Mouse (Mus musculus) NIH3T3 (cell line): ENCODE data around the gene Zfp184.
A peak's percentile ranks its signal among the peaks of the same experiment; 100 is the strongest.

Experiments used
- DNase-seq: peaks from one replicate; pipeline ENCODE4 v3.0.0-alpha.2; 2012; ENCODE audit warnings: low read depth

Zfp184 gene

DNA sequence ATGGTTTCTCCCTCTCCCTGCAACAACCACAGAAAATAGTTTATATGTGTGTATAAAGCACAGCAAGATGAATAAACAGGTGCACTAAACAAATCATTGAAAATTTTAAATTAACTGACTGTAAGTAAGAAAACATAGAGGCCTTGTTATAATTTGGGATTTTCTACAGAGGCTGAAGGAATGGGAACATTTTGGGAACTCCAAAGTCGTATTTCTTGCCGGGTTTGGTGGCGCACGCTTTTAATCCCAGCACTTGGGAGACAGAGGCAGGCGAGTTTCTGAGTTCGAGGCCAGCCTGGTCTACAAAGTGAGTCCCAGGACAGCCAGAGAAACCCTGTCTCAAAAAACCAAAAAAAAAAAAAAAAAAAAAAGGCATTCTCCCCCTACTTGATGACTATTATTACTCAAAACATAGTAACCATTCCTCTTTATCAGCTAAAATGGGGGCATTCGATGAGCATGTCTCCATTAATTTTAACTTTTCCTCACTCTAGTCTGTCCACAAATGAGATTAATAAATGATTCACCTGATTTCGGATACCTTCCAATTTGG, 24.1 kb upstream of the Zfp184 start:
- DNase-seq, result no peak

DNA sequence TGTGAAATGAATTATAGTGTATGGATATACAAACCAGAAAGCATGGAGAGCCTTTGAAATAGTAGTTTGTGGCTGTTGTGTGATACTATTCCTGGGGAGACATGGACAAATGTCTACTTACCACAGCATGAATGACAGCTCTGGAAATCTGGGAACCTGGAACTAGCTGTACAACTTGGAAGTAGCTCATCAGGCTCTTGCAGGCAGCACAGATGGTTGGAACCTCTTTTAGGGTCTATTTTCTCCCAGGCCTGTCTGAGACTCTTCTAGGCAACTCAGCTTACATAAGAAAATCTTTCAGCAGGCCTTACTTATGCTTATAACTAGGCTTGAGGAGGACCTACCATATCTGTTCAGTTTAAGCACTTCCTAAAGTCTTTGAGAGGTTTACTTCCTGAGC, 21.5 kb upstream of the Zfp184 start:
- DNase-seq, result no peak

DNA sequence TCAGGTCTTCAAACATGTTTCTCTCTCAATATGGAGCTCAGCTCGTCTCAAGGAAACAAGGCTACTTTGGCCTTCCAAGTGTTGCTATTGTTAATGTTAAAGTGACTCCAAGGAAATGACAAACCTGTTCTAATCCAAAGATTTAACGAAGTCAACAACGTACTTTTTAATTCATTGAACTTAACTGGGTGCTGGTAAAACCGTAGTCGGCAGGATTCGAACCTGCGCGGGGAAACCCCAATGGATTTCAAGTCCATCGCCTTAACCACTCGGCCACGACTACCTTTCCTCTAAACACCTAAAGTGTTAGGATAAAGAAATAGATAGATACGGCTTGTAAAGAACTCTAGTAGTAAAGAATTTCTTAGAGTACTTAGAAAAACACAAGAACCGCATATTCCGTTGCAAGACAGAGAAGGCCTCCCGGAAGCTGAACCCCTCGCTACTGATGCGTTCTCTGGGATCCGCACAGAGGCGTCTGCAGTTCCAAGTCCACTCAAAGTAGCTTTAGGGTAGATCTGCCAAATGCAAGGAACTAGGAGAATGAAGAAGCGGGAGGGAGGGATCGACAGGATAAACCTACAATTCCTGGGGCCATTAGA, 20.1 kb upstream of the Zfp184 start:
- no peak for DNase-seq

DNA sequence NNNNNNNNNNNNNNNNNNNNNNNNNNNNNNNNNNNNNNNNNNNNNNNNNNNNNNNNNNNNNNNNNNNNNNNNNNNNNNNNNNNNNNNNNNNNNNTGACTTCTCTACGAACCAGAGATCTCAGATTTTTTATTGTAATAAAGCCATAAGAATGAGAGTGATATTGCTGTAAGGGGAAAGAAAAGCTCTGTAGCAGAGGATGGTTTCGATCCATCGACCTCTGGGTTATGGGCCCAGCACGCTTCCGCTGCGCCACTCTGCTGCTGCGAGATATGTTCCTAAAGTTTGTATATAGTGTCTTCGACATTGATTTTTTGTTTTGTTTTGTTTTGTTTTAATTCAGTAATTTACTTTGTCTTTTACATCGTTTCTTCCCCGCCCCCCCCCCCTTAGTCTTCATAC, 13.9 kb upstream of the Zfp184 start:
- DNase-seq, result no peak

DNA sequence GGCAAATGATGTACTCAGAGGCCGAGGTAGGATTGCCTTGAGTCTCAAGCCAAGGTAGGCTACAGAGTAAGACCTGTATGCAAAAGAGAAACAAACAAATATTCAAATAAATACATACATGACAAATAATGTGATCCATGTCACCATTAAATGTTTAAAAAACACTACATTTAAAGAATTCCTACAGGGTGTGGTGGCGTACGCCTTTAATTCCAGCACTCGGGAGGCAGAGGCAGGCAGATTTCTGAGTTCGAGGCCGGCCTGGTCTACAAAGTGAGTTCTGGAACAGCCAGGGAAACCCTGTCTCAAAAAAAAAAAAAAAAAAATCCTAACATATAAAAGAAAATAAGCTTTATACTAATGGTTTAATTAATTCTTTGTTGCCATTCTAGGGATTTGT, 13.2 kb upstream of the Zfp184 start:
- no peak for DNase-seq

DNA sequence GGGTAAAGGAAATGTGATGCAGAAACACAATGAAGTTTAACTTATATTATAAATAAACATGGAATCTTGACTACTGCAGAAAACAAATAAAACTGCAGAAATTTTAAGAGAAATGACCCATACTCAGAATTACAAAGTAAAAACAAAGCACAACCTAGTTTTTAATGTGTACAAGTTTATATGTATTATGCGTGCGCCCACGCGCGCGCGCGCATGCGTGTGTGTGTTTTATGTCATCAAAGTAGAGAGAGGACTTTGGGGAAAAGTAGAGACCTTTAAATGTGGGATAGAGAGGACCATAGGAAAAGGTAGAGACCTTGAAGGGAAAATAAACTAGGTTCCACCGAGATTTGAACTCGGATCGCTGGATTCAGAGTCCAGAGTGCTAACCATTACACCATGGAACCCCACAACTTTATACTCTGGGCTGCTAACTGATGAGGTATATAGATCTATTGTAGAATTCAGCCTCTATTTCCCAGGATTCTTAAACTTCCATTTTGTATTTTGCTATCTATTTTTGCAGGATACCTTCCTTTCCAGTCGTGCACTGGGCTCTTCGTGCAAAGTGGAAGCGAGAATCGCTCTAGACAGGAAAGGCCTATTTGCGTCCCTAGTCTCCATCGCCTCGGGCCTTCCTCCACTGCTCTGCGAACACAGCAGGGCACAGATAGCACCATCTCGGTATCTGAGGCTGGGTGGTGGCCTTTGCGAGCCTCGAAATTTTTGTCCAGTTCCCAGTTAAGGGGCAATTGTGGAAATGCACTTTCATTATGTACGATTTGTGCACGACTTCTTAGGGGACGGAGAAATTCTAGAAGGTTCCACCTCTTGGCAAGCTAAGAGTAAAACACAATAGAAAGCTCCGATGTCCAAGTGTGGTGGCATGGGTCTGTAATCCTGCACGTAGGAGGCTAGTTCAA, 11.0 kb upstream of the Zfp184 start:
- DNase-seq, result peak; percentile 34

DNA sequence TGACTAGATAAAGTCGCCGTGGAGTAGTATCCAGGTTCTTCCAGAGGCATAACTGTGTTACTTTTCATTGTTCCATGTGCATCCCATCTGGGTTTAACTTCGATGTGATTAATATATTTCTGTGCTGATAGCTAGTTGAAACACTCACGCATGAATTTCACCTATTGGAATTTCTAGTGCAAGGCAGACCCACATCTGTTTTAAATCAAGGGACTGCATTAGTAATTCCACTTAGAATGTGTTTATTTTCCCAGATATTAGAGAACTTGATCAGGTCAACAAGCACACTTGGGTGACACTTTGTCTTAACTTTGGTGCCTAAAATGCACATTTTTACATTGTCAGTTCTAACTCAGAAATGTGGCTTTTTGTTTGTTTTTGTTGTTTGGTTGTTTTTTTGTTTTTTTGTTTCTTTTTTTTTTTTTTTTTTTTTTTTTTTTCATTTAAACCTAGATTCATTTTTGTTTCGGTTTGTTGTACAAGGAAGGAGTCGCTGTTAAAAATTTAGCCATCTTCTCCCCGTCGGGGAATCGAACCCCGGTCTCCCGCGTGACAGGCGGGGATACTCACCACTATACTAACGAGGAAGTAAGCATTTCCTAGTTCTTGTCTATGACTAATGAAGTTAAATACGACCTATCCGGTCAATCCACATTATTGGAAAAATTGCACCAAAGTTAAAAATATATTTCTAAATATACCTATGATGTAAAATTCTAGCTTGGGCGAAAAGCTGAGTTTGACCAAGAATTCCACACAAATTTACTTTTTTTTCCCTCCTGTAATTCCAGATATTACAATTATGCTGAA, 9.7 kb upstream of the Zfp184 start:
- DNase-seq, result peak; percentile 81

DNA sequence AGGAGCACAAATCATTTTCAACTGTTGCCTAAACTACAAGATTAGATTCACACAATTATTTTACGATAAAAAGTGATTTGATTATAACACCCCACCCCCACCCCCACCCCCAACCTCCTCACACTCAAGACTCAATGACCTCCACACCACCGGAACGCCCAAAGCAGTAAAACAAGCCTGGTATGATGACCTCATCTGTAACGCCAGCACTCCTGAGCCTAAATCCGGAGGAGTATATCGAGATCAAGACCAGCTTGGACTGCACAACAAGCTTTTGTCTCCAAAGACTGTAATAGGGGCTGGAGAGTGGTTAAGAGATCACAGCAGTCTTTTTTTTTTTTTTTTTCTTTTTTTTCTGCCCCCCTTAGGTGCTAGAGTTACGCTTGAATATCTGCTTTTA, 9.1 kb upstream of the Zfp184 start:
- DNase-seq, result peak; percentile 48

DNA sequence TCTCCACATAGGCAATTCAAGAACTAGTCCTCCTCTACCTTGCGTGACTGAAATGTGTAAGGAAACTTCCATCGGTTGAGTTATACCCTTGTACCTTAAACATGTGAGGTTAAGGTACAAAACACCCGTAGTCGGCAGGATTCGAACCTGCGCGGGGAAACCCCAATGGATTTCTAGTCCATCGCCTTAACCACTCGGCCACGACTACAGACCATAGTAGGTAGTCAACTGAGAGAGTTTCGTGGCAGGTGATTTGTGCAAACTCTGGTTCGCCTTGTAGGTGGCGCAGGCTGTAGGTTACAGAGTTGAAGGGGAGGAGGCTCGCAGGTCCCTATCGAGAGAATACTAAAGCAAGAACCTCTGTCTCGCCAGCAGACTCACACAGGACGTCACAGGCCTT, 7.9 kb upstream of the Zfp184 start:
- peak; percentile 8 for DNase-seq

DNA sequence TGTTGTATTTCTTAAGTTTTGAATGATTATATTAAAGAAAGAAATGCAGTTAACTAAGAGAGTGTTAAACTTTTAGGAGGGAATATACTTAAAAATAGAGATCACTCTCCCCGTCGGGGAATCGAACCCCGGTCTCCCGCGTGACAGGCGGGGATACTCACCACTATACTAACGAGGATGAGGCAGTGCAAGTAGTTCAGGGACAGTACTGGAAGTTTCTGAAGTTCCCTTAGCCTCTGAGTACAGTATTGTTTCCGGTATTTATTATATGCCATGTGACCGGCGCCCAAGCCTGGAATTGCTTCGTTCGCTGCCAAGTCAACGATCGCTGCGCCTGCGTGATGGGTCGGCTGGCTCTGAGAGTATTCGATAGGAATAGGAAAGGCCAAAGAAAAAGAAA, 4.7 kb upstream of the Zfp184 start:
- peak; percentile 96 for DNase-seq

DNA sequence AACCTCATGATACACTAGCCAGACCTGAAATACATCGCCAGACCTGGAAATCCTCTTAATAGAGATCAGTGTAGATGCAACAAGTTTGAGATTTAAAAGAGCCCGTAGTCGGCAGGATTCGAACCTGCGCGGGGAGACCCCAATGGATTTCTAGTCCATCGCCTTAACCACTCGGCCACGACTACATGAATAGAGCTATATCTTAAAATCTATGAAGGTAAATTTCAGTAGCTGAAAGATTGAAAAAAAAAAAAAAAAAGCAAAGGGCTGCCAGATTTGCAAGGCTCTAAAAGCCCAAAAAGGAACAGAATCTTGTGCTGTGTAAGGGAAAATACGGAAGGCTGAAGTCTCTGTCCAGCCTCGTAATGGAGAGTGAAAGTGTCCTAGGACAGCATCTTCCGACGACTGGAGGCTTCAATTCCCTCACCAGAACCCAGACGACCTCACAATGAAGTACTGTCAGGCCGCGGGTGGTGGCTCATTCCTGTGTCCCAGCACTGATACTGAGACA, 4.0 kb upstream of the Zfp184 start:
- peak; percentile 83 for DNase-seq

DNA sequence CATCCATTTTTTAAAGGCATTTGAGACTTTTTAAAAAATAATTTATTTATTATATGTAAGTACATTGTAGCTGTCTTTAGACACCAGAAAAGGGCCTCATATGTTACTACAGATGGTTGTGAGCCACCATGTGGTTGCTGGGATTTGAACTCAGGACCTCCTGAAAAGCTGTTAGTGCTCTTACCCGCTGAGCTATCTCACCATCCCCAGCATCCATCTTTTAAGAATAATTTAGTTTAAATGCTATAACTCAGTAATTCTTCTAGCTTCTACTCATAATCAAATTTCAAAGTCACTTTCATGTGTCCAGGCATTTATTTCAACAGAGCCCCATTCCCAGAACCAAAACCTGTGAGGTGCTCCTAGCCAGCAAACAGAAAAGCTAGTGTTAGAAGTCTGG, 1.2 kb upstream of the Zfp184 start:
- no peak for DNase-seq

DNA sequence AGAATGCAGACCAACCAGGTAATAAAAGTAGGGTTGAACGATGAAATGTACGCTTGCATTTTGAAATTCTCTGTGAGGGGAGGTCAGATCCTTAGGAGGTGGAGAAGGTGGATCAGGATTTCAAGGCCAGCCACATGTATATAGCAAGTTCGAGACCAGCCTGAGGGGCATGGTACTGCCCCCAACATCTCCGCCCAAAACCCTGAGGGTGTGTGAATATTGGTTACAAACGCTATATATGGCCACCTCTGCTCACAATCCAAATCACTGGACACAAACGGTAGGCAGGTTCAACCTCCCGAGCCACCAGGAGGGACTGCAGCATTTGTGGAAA, 335 bp upstream of the Zfp184 start:
- no peak for DNase-seq

DNA sequence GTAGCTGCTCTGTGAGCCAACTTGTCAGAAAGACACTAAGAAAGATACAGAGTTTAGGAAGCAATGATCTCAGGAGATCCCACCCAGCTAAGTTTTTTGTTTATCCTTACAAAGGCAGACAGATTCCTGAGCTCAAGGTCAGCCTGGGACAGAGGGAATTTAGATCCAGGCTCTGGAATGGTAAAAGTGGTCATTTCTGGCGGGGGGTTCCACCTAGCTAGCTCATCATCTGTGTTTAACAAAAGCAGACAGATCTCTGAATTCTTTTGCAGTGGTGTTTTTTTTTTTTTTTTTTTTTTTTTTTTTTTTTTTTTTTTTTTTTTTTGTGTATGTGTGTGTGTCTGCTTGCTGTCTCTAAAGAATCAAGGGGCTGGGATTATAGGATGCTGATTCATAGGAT, 24.4 kb downstream of the Zfp184 start:
- DNase-seq, result no peak

DNA sequence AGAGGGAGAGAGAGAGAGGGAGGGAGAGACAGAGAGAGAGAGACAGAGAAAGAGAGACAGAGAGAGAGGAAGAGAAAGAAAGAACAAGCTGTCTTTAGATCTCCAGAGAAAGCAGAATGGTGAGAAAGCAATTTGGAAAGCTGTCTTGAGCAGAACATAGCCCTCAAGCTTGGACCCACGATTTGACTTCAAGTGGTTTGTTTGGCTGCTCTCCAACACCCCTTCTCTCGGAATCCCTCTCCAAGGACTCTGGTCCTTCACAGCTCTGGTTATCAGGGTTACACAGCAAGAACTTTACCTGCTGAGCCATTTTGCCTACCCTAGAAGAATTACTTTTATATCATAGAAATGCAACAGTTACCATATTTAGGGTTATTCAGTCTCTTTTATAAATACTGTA, 24.9 kb downstream of the Zfp184 start:
- no peak for DNase-seq

DNA sequence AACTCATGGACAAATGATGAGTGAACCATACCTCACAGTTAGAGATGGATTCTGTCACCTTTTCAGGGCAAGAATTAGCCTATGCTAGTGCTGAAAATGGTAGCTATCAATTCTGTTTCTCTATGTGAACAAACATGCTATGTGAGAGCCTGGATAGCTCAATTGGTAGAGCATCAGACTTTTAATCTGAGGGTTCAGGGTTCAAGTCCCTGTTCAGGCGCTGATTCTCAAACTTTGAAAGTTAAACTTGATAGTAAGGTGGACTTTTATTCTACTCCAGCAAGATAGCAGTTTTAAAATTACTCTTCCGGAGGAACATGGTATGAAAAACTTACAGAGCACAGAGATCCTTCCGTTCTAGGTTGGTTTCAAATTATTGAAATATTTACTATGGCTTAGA, 26.7 kb downstream of the Zfp184 start:
- peak; percentile 21 for DNase-seq

DNA sequence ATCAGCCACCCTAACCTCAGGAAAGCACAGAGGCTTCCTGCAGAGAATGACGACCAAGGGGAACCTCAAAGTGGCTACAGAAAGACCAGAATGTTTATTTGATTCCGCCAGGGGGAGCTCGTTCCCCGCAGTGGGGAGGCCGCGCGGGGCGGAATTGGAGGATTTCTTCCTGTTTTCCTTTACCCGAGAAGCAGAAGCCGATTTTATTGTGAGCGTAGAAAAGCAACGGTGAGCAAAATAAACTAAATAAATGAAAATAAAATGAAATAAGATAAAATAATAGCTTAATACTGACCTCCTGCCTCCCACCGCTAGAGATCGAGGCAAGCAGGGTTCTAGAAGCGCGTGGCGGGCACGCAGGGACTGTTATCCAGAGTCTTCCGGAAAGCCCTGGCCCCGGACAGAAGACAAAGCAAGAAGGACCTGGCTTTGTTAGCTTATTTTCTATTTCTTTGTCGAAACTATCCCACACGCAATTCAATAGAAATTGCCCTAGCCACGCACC, 29.4 kb downstream of the Zfp184 start:
- DNase-seq, result peak; percentile 95

DNA sequence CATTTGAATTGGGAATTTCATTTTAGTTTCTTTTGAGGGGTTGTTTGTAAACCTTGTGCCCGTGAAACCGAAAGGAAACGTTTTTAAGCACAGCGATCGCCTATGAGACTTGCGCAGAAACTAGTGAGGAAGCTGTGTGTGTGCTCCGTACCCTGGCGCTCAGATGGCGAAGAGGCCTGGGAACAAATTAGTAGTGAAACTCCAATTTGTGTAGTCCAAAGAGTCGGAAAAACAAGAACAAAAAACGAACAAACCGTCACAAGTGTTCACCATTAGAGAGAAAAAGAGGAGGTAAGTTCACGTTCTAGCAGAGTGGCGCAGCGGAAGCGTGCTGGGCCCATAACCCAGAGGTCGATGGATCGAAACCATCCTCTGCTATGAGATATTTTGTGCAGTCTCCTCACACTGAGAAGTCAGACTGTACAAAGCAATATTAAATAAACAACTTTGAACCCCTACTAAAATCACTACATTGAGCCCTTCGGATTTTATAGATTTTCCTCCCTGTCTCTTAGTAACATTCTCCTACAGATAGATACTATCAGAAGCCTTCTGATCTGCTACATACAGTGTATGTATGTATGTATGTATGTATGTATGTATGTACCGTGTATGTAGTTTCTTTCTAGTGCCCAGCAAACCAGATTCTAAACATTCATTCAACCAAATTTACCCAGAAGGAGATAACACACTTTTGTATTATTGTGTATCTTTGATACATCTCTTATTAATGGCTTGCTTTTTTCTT, 30.0 kb downstream of the Zfp184 start:
- peak; percentile 84 for DNase-seq

DNA sequence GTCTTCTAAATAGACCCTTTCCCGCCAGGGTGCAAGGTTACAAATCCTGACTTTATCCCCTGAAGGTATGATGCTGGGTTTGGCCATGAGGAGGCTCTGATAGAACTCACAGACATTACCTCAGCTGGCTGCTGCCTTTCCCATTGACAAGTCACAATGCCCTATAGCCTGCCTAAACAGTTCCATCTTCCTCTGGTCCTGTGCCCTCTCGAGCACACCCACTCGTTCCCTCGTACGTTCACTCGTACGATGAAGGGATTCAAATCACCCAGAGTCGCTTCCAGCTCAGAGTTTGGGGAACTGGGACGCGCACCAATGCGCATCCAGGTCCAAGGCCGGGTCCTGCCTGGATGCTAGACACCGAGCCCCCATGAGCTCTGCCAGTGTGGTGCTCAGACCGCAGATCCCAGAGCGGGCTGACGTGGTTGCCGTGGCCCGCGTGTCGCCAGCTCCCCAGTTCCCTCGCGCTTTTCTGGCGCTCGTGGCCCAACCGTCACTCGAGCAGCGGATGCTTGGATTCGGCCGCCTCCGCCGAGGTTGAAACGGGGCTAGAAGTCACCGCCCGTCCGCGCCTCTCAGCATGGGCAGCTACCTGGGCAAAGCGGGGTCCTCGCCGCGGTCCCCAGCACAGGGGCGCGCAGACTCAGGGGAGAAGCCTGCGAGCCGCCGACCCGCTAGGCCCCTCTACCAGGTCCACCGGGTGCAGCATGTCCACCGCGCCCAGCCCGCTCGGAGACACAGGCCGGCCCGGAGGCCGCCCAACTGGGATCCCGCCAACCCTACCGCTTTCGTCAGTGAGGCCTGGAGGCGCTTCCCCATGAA, 36.3 kb downstream of the Zfp184 start, which contains the start of gene Pom121l2:
TSS of gene Pom121l2 (plus strand) at position 214 of the 822 bp plus-strand sequence.
- no peak for DNase-seq

DNA sequence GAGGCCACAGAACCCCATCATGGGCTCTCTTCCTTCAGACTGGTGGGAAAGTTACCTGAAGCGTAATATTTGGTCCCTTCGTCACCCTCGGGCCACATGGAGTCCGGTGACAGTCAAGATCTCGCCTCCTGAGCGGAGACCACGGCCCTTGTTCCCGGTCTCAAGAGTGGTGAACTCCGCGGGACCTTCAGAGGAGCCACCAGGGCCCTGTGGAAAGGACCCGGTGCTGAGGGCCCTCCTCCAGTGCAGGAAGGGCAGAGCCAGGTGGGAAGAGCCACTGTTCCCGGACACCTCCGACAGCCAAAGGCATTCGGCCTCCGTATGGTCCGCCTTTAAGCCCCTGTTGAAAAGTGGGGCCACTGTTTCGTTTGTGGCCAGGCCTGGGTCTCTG, 36.9 kb downstream of the Zfp184 start:
- DNase-seq, result no peak

DNA sequence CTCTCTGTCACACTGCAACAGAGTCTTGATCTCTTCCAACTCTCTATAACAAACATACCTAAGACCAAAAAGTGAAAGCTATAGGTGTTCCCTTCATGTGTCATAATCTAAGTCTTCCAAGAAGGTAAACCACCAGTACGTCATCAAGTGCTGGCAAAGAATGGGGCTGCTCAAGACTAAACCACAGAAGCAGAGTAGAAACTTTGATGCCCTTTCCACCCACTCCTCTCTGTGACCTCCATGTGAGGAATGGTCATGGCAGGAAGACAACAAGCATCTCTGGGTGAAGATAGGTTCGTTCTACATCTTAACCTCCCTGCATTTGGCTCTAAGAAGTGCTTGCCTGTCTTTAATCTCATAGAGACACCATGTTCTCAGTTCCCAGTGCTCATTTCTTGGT, 39.6 kb downstream of the Zfp184 start:
- no peak for DNase-seq
